Mouse (Mus musculus): ENCODE results near the gene 9130019O22Rik.
"Not testable (repeated sequence)": the region's sequence is repeated elsewhere in the genome, so short reads cannot be mapped to it uniquely, and the experiment has no call there.

9130019O22Rik gene

GRCm38 (mm10) chr7:127386641-127387392 is at the start of gene 9130019O22Rik:
Gene 9130019O22Rik (minus strand): TSS chr7:127387166.
- DNase-seq (ENCODE audit: low read depth, low spot score) = peak; percentile 96

GRCm38 (mm10) chr7:127435206-127435605 is 48.2 kb upstream of the 9130019O22Rik start:
- no peak for DNase-seq (ENCODE audit: low read depth, low spot score)

GRCm38 (mm10) chr7:127426354-127426753 is 39.4 kb upstream of the 9130019O22Rik start:
- DNase-seq (ENCODE audit: low read depth, low spot score) = no peak

- no peak for DNase-seq (ENCODE audit: low read depth, low spot score)
Measured at GRCm38 (mm10) chr7:127425911-127426310, 38.9 kb upstream of the 9130019O22Rik start.

GRCm38 (mm10) chr7:127425291-127425690 is 38.3 kb upstream of the 9130019O22Rik start:
- no peak for DNase-seq (ENCODE audit: low read depth, low spot score)

GRCm38 (mm10) chr7:127422247-127422646 is 35.3 kb upstream of the 9130019O22Rik start:
- no peak for DNase-seq (ENCODE audit: low read depth, low spot score)

- peak; percentile 93 for DNase-seq (ENCODE audit: low read depth, low spot score)
Measured at GRCm38 (mm10) chr7:127421388-127422191, 34.6 kb upstream of the 9130019O22Rik start, which contains the start of gene Zfp688. Gene Zfp688 (minus strand): TSS chr7:127422068.

GRCm38 (mm10) chr7:127411418-127411817 is 24.5 kb upstream of the 9130019O22Rik start:
- DNase-seq (ENCODE audit: low read depth, low spot score) = no peak

- DNase-seq (ENCODE audit: low read depth, low spot score) = peak; percentile 93
Measured at GRCm38 (mm10) chr7:127406002-127406987, 19.3 kb upstream of the 9130019O22Rik start, which contains the start of gene Zfp764. Gene Zfp764 (minus strand): TSS chr7:127406822.

- not testable (repeated sequence) for DNase-seq (ENCODE audit: low read depth, low spot score)
Measured at GRCm38 (mm10) chr7:127404101-127404500, 17.1 kb upstream of the 9130019O22Rik start.

- DNase-seq (ENCODE audit: low read depth, low spot score) = peak; percentile 41
Measured at GRCm38 (mm10) chr7:127402980-127403379, 16.0 kb upstream of the 9130019O22Rik start.

GRCm38 (mm10) chr7:127400355-127400754 is 13.4 kb upstream of the 9130019O22Rik start:
- DNase-seq (ENCODE audit: low read depth, low spot score) = no peak

- no peak for DNase-seq (ENCODE audit: low read depth, low spot score)
Measured at GRCm38 (mm10) chr7:127393944-127394333, 7.0 kb upstream of the 9130019O22Rik start.

GRCm38 (mm10) chr7:127393157-127393943 is 6.4 kb upstream of the 9130019O22Rik start, which contains the start of gene E430018J23Rik:
Gene E430018J23Rik (minus strand): TSS chr7:127393629.
- peak; percentile 99 for DNase-seq (ENCODE audit: low read depth, low spot score)

GRCm38 (mm10) chr7:127392251-127392824 is 5.4 kb upstream of the 9130019O22Rik start:
- DNase-seq (ENCODE audit: low read depth, low spot score) = peak; percentile 39

- DNase-seq (ENCODE audit: low read depth, low spot score) = no peak
Measured at GRCm38 (mm10) chr7:127391538-127391937, 4.6 kb upstream of the 9130019O22Rik start.

- DNase-seq (ENCODE audit: low read depth, low spot score) = no peak
Measured at GRCm38 (mm10) chr7:127390306-127390705, 3.3 kb upstream of the 9130019O22Rik start.

- DNase-seq (ENCODE audit: low read depth, low spot score) = not testable (repeated sequence)
Measured at GRCm38 (mm10) chr7:127388201-127388600, 1.2 kb upstream of the 9130019O22Rik start.

GRCm38 (mm10) chr7:127385560-127385959 is 1.4 kb downstream of the 9130019O22Rik start:
- not testable (repeated sequence) for DNase-seq (ENCODE audit: low read depth, low spot score)

Data from R1 (cell line).